Mouse (Mus musculus): ENCODE data around the gene Tmem169.

Gene Tmem169

GRCm38 (mm10) chr1:72287893-72288292 is 3.7 kb downstream of the Tmem169 start:
- no peak for DNase-seq

GRCm38 (mm10) chr1:72288527-72289150 is 4.5 kb downstream of the Tmem169 start:
- DNase-seq: no peak

- no peak for DNase-seq
These were observed 6.7 kb downstream of the Tmem169 start for GRCm38 (mm10) chr1:72290896-72291295.

GRCm38 (mm10) chr1:72291421-72291820 is 7.3 kb downstream of the Tmem169 start:
- no peak for DNase-seq

- DNase-seq: no peak
These were observed 7.8 kb downstream of the Tmem169 start for GRCm38 (mm10) chr1:72291925-72292324.

- no peak for DNase-seq
These were observed 9.9 kb downstream of the Tmem169 start for GRCm38 (mm10) chr1:72293869-72294663.

- no peak for DNase-seq
These were observed 11.6 kb downstream of the Tmem169 start for GRCm38 (mm10) chr1:72295746-72296145.

GRCm38 (mm10) chr1:72301845-72302244 is 17.7 kb downstream of the Tmem169 start:
- DNase-seq: no peak

- no peak for DNase-seq
These were observed 22.1 kb downstream of the Tmem169 start for GRCm38 (mm10) chr1:72306241-72306640.

- peak; percentile 34 for DNase-seq
These were observed 22.6 kb downstream of the Tmem169 start for GRCm38 (mm10) chr1:72306679-72307181.

- DNase-seq: peak; percentile 90
These were observed 23.2 kb downstream of the Tmem169 start, which contains the start of gene Xrcc5 for GRCm38 (mm10) chr1:72307317-72307798. Gene Xrcc5 (plus strand): TSS chr1:72307421.

- DNase-seq: no peak
These were observed 24.8 kb downstream of the Tmem169 start for GRCm38 (mm10) chr1:72308919-72309318.

- DNase-seq: no peak
These were observed 25.7 kb downstream of the Tmem169 start for GRCm38 (mm10) chr1:72309744-72310424.

GRCm38 (mm10) chr1:72312701-72313398 is 28.7 kb downstream of the Tmem169 start:
- no peak for DNase-seq

GRCm38 (mm10) chr1:72313399-72314039 is 29.4 kb downstream of the Tmem169 start:
- DNase-seq: no peak

GRCm38 (mm10) chr1:72315447-72315846 is 31.3 kb downstream of the Tmem169 start:
- DNase-seq: no peak

GRCm38 (mm10) chr1:72316409-72316808 is 32.2 kb downstream of the Tmem169 start:
- DNase-seq: no peak

GRCm38 (mm10) chr1:72316901-72317300 is 32.7 kb downstream of the Tmem169 start:
- no peak for DNase-seq

GRCm38 (mm10) chr1:72320759-72321158 is 36.6 kb downstream of the Tmem169 start:
- no peak for DNase-seq

GRCm38 (mm10) chr1:72323248-72323647 is 39.1 kb downstream of the Tmem169 start:
- DNase-seq: no peak

- DNase-seq: no peak
These were observed 42.1 kb downstream of the Tmem169 start for GRCm38 (mm10) chr1:72326162-72326821.

- no peak for DNase-seq
These were observed 50.6 kb downstream of the Tmem169 start for GRCm38 (mm10) chr1:72334807-72335206.

Measured in lung, postnatal 14 days (tissue).